Mouse (Mus musculus): Measurements from ENCODE around the gene Chek2.
"Not testable (repeated sequence)": the region's sequence is repeated elsewhere in the genome, so short reads cannot be mapped to it uniquely, and the experiment has no call there.

Gene Chek2

GRCm38 (mm10) chr5:110840465-110840864, 686 bp downstream of the Chek2 start:
- no peak for DNase-seq (ENCODE audit: low read depth)

- DNase-seq (ENCODE audit: low read depth) = no peak
Measured at GRCm38 (mm10) chr5:110841046-110841862, 1.5 kb downstream of the Chek2 start.

GRCm38 (mm10) chr5:110852990-110853389, 13.2 kb downstream of the Chek2 start:
- DNase-seq (ENCODE audit: low read depth) = no peak

- DNase-seq (ENCODE audit: low read depth) = no peak
Measured at GRCm38 (mm10) chr5:110857091-110857490, 17.3 kb downstream of the Chek2 start.

- peak; percentile 95 for DNase-seq (ENCODE audit: low read depth)
Measured at GRCm38 (mm10) chr5:110859013-110859650, 19.4 kb downstream of the Chek2 start.

- DNase-seq (ENCODE audit: low read depth) = no peak
Measured at GRCm38 (mm10) chr5:110860445-110860844, 20.7 kb downstream of the Chek2 start.

- DNase-seq (ENCODE audit: low read depth) = no peak
Measured at GRCm38 (mm10) chr5:110868460-110868859, 28.7 kb downstream of the Chek2 start.

- peak; percentile 78 for DNase-seq (ENCODE audit: low read depth)
Measured at GRCm38 (mm10) chr5:110869242-110869669, 29.5 kb downstream of the Chek2 start.

- no peak for DNase-seq (ENCODE audit: low read depth)
Measured at GRCm38 (mm10) chr5:110873160-110873559, 33.4 kb downstream of the Chek2 start.

GRCm38 (mm10) chr5:110874711-110875110, 34.9 kb downstream of the Chek2 start:
- no peak for DNase-seq (ENCODE audit: low read depth)

GRCm38 (mm10) chr5:110875286-110875685, 35.5 kb downstream of the Chek2 start:
- DNase-seq (ENCODE audit: low read depth) = no peak

GRCm38 (mm10) chr5:110877666-110878505, 38.1 kb downstream of the Chek2 start:
- no peak for DNase-seq (ENCODE audit: low read depth)

GRCm38 (mm10) chr5:110878526-110878925, 38.7 kb downstream of the Chek2 start:
- not testable (repeated sequence) for DNase-seq (ENCODE audit: low read depth)

GRCm38 (mm10) chr5:110879042-110879441, 39.3 kb downstream of the Chek2 start:
- DNase-seq (ENCODE audit: low read depth) = no peak

- DNase-seq (ENCODE audit: low read depth) = no peak
Measured at GRCm38 (mm10) chr5:110879584-110880374, 40.0 kb downstream of the Chek2 start, which contains the start of gene Ttc28. TSS of gene Ttc28 (plus strand) at chr5:110879803.

GRCm38 (mm10) chr5:110888596-110888995, 48.8 kb downstream of the Chek2 start:
- DNase-seq (ENCODE audit: low read depth) = no peak

- no peak for DNase-seq (ENCODE audit: low read depth)
Measured at GRCm38 (mm10) chr5:110889945-110890344, 50.2 kb downstream of the Chek2 start.

- no peak for DNase-seq (ENCODE audit: low read depth)
Measured at GRCm38 (mm10) chr5:110890561-110890960, 50.8 kb downstream of the Chek2 start.

GRCm38 (mm10) chr5:110897114-110897788, 57.5 kb downstream of the Chek2 start:
- no peak for DNase-seq (ENCODE audit: low read depth)

GRCm38 (mm10) chr5:110898169-110898568, 58.4 kb downstream of the Chek2 start:
- peak; percentile 92 for DNase-seq (ENCODE audit: low read depth)

GRCm38 (mm10) chr5:110898785-110899184, 59.0 kb downstream of the Chek2 start:
- DNase-seq (ENCODE audit: low read depth) = no peak
